Mouse (Mus musculus) liver, postnatal 0 days (tissue): ENCODE data around the gene Krt23.

Experiments
- CTCF ChIP-seq: sonication (generic); IDR thresholded peaks from 2 replicates; pipeline ENCODE4 v1.5.1; 2016; ENCODE audit warnings: antibody characterized with exemption, low read depth
- EP300 ChIP-seq: IDR thresholded peaks from 2 replicates; pipeline ENCODE4 v1.6.1; 2016; ENCODE audit warnings: antibody characterized with exemption, low read depth, mild to moderate bottlenecking

DNA sequence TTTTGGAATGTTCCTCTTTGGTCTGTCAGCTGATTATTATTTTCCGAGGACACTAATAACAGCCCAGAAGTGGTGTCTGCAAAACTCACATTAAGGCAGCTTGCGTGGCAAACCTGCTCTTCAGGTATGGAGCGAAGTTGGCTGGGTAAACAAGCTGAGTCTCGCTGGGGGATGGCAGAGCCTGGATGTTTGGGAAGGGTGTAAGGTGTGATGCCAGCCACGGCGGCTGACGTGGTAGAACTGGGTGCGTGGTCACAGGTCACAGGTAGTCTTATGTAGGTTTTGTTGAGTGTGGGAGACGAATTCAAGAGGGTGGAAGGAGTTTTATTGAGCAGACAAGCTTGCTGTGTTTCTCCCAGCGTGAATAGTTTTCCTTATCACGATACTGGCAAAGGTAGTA, 24.4 kb downstream of the Krt23 start:
- TF ChIP-seq EP300 = no peak
- no peak for TF ChIP-seq CTCF
